Mouse (Mus musculus): ENCODE results near the gene Rbm10.

The Rbm10 gene

GRCm38 (mm10) chrX:20617176-20617902 is at the start of gene Rbm10, which contains the start of gene Ndufb11:
TSS of gene Rbm10 (plus strand) at chrX:20617503.
TSS of gene Ndufb11 (minus strand) at chrX:20617619.
- peak; percentile 77 to 81 for DNase-seq

GRCm38 (mm10) chrX:20571024-20571423 is 46.3 kb upstream of the Rbm10 start:
- no peak for DNase-seq

GRCm38 (mm10) chrX:20572683-20573082 is 44.6 kb upstream of the Rbm10 start:
- DNase-seq: no peak

- DNase-seq: no peak
Observed at GRCm38 (mm10) chrX:20573927-20574326, 43.4 kb upstream of the Rbm10 start.

GRCm38 (mm10) chrX:20587968-20588367 is 29.3 kb upstream of the Rbm10 start:
- DNase-seq: peak in 1 of 2 experiments; percentile 5

GRCm38 (mm10) chrX:20608500-20608899 is 8.8 kb upstream of the Rbm10 start:
- DNase-seq: no peak

- peak; percentile 68 to 74 for DNase-seq
Observed at GRCm38 (mm10) chrX:20616861-20617175, 485 bp upstream of the Rbm10 start.

GRCm38 (mm10) chrX:20617903-20618399 is 648 bp downstream of the Rbm10 start:
- DNase-seq: peak in 1 of 2 experiments; percentile 45

- DNase-seq: no peak
Observed at GRCm38 (mm10) chrX:20638141-20638540, 20.8 kb downstream of the Rbm10 start.

GRCm38 (mm10) chrX:20644780-20645179 is 27.5 kb downstream of the Rbm10 start:
- no peak for DNase-seq

- no peak for DNase-seq
Observed at GRCm38 (mm10) chrX:20657593-20657992, 40.3 kb downstream of the Rbm10 start.

- DNase-seq: peak; percentile 76 to 86
Observed at GRCm38 (mm10) chrX:20658026-20658652, 40.8 kb downstream of the Rbm10 start, which contains the start of gene Uba1. TSS of gene Uba1 (plus strand) at chrX:20658326.

- DNase-seq: peak; percentile 9 to 13
Observed at GRCm38 (mm10) chrX:20658891-20659406, 41.6 kb downstream of the Rbm10 start.

GRCm38 (mm10) chrX:20662317-20662715 is 45.0 kb downstream of the Rbm10 start:
- no peak for DNase-seq

- DNase-seq: peak; percentile 83 to 89
Observed at GRCm38 (mm10) chrX:20662716-20663443, 45.6 kb downstream of the Rbm10 start.

- peak; percentile 18 to 28 for DNase-seq
Observed at GRCm38 (mm10) chrX:20663444-20663790, 46.1 kb downstream of the Rbm10 start.

GRCm38 (mm10) chrX:20687519-20688067 is 70.3 kb downstream of the Rbm10 start, which contains the start of gene Cdk16:
TSS of gene Cdk16 (plus strand) at chrX:20687954.
- DNase-seq: peak; percentile 81 to 92

- DNase-seq: peak; percentile 81 to 83
Observed at GRCm38 (mm10) chrX:20688068-20688547, 70.8 kb downstream of the Rbm10 start.

- DNase-seq: peak; percentile 69 to 70
Observed at GRCm38 (mm10) chrX:20688615-20689014, 71.3 kb downstream of the Rbm10 start.

GRCm38 (mm10) chrX:20691566-20691965 is 74.3 kb downstream of the Rbm10 start:
- peak; percentile 73 to 74 for DNase-seq

- no peak for DNase-seq
Observed at GRCm38 (mm10) chrX:20692616-20693015, 75.3 kb downstream of the Rbm10 start.

- no peak for DNase-seq
Observed at GRCm38 (mm10) chrX:20695842-20696241, 78.5 kb downstream of the Rbm10 start.

All from cerebellum, adult 18-20 months (tissue).